Mouse (Mus musculus): ENCODE results near the gene Tmsb15l. TPM values are rescaled to one million over a fixed set of nuclear protein-coding genes. Genes with fewer than 3 reads are reported as not detected.
"Not testable (repeated sequence)": the region's sequence is repeated elsewhere in the genome, so short reads cannot be mapped to it uniquely, and the experiment has no call there.

Tmsb15l gene
- polyA plus RNA-seq (2012; rRNA removed): 6.9 and 7.0 TPM in 2 replicates

DNA sequence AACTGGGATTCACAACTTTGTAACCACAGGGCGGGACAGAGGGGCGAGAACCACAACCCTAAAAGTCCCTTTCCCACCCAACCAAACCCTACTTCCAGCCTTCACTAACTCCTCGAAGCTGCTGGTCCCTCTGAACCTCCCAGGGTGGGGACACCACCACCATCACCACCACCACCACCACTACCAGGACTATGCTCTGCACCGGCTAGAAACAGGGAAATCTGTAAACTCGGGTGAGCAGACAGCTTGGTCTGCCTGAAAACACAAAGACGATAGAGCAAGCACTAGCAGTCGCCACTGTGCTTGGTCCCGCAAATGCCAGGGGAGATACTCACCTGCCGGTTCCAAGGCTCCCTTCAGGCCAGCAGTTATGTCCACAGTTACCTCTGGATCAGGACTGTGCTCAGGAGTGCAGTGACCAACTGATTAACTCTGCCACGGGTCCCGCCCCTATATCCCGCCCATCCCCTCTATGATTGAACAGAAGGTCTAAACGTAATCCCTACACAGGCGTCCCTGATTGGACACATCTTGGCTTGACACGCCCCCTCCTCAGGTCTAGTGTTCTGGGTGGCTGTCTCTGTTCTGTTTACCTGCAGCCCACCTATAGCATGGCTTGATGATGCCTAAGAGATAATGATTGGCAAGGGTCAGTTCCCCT is at the start of gene Tmsb15l, which contains the start of gene Tmsb15b1:
Gene Tmsb15l (minus strand): TSS at position 446 of the 661 bp plus-strand sequence.
Gene Tmsb15b1 (minus strand): TSS at position 451 of the 661 bp plus-strand sequence.
- DNase-seq (ENCODE audit: low spot score): no peak

DNA sequence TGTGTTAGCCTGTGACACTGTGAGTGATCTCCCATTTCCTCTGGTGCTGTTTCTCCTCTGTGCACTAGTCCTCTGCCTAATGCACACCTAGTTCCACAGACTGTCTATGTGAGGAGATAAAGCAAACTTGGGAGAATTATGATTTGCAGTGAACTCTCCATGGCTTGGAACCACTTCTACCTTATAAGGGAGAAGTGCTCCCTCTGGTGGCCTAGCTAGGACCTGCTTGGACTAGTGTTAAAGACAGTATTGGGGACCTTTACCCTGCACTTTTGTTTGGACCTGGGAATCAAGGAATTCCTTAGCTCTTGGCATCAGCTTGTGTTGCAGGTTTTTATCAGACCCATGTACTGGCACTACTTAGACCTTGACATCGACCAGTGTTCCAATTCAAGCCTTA is 42.6 kb upstream of the Tmsb15l start:
- DNase-seq (ENCODE audit: low spot score): no peak

DNA sequence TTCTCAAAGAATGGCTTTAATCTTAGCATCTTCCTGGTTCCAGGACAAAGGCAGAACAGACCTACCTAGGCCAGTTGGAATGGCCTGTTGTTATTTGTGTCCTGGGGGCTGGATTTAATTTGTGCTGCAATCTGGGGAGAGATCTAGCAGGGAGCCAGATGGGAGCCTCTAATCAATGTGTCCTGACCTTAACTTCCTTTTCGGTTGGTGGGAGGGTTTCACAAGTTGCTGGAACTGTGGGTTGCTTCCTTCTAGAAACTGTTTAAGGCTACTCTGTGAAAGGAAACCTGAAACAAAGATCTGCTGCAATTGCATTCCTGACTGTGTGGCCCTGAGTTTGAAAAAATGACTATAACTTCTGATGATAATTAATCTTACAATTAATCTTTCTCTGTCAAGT is 41.0 kb upstream of the Tmsb15l start:
- DNase-seq (ENCODE audit: low spot score): no peak

- no peak for DNase-seq (ENCODE audit: low spot score)
These were observed 38.5 kb upstream of the Tmsb15l start for GRCm38 (mm10) chrX:137015099-137015709.

- DNase-seq (ENCODE audit: low spot score): no peak
These were observed 19.6 kb upstream of the Tmsb15l start for GRCm38 (mm10) chrX:136996256-136996655.

DNA sequence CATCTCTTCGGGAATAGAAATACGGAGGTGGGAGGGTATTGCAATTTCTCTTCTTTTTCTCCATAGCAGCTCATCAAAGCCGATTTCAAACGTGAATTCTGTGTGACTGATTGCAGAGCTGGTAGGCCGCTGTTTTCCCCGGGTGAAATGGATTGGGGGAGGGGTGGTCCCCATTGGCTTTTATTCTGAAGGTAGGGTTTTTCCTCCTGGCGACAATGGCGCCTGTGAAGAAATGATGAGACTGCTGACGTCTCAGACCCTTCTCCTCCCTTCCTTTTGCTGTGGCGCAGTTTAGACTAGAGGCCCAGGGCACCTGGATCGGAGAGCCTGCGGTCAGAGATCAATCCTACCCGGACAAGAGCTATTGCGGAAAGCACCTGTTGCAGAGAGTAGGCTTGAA is 17.0 kb upstream of the Tmsb15l start:
- DNase-seq (ENCODE audit: low spot score): no peak

DNA sequence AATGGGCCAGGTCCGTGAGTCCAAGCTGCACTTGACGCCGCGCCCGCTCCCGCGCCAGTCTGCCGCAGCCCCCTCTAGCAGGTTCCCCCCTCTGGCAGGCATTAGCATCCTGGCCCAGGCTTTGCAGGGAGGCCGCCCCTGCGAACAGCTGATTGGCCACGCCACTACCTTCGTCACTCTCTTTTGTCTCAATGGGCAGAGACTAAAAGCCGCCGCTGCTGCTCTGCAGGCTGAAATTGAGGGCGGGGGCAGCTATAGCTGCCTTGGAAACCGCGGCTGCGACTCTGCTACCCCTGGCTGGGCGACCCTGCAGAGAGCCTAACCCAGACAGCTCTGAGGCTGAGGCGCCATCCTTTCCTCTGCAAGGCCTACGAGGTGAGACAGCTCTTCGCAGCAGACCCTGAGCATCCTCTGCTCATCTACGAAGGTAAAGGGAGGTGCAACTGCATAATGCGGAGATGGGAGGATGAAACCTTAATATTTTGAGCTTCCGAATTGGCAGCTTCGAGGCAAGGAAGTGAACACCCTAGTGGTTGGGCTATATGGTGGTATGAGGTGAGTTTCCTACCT is 16.4 kb upstream of the Tmsb15l start, which contains the start of gene Zcchc18:
Gene Zcchc18 (plus strand): TSS at position 178 of the 570 bp plus-strand sequence.
- no peak for DNase-seq (ENCODE audit: low spot score)

- no peak for DNase-seq (ENCODE audit: low spot score)
These were observed 15.7 kb upstream of the Tmsb15l start for GRCm38 (mm10) chrX:136992191-136992965.

DNA sequence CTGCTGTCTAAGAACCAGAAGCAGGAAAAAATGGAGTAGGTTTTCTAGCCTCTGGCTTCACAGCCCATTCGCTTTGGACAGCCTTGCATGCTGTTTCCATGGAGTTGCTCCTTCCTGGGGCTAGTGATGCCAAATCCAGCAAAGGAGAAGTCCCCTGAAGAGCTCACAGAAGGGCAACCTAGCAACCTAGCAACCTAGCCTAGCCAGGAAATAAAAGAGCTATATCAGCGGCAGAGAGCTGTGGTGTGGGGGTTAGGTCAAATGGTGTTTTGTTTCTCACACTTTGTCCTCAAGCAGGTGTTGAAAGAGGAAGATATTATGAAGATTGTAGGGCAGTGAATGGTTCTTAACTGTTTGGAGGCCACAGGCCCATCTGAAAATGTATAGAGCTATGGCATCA is 14.6 kb upstream of the Tmsb15l start:
- no peak for DNase-seq (ENCODE audit: low spot score)

- no peak for DNase-seq (ENCODE audit: low spot score)
These were observed 9.4 kb upstream of the Tmsb15l start for GRCm38 (mm10) chrX:136986039-136986438.

GRCm38 (mm10) chrX:136978616-136979015 is 1.9 kb upstream of the Tmsb15l start:
- no peak for DNase-seq (ENCODE audit: low spot score)

GRCm38 (mm10) chrX:136975397-136975796 is 1.3 kb downstream of the Tmsb15l start, which contains the start of gene Tmsb15b2:
TSS of gene Tmsb15b2 (minus strand) at chrX:136975497.
- DNase-seq (ENCODE audit: low spot score): not testable (repeated sequence)

DNA sequence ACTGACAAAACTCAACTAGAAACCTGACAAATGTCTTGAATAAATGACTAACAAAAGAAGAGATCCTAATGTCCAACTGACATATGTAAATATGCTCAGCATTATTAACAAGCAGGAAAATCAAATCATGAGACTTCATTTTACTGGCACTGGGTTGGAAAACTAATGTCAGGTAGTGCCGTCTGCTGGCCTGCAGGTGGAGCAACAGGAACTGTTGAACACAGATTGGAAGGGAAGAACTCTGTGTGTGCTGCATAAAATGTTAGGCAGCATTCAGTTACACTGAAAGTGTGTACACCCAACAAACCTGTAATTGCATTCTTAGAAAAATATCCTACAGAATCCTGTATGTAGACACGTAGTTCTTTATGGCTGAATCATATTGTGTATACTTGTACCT is 17.0 kb downstream of the Tmsb15l start:
- DNase-seq (ENCODE audit: low spot score): no peak

DNA sequence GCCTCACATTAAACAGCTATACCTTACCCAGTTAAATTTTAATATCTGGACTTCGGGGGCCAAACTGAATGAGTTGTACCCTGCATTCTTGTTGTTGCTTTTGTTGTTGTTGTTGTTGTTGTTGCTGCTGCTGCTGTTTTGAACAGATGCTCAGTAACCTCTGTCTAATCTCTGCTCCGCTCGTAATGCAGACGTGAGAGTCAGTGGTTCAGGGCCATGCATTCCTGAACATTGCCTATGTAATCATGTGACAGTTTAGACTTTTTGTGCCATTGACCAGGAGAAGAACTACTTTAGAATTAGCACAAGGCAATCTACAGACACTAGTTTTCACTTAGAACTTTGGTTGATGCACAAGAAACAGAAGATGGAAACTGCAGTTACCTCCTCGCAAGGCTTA is 18.4 kb downstream of the Tmsb15l start:
- DNase-seq (ENCODE audit: low spot score): not testable (repeated sequence)

GRCm38 (mm10) chrX:136957583-136958279 is 18.9 kb downstream of the Tmsb15l start:
- DNase-seq (ENCODE audit: low spot score): not testable (repeated sequence)

- no peak for DNase-seq (ENCODE audit: low spot score)
These were observed 38.7 kb downstream of the Tmsb15l start for GRCm38 (mm10) chrX:136937985-136938384.

DNA sequence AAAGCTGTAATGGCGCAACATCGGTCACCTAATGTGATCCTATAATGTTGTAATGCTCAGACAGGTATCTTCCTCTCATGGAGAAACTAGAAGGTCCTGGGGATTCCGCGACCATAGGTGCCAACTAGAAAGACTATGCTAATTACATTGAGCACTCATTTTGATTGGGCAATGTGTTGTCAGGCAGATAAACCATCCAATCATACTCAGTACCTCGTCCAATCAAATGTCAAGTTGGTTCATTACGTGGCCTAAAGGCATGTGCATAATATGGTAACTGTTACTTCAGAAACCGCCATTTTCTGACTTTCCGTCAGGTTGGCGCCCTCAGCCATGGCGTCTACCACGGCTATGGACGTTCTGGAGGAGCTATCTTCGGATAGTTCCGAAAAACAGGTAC is 49.6 kb downstream of the Tmsb15l start, which contains the start of gene H2bfm:
Gene H2bfm (plus strand): TSS at position 295 of the 400 bp plus-strand sequence.
- DNase-seq (ENCODE audit: low spot score): no peak

GRCm38 (mm10) chrX:136925863-136926262 is 50.8 kb downstream of the Tmsb15l start:
- no peak for DNase-seq (ENCODE audit: low spot score)
